9 mouse cellular contexts compared by ENCODE assay signal in the genomic region with DNA sequence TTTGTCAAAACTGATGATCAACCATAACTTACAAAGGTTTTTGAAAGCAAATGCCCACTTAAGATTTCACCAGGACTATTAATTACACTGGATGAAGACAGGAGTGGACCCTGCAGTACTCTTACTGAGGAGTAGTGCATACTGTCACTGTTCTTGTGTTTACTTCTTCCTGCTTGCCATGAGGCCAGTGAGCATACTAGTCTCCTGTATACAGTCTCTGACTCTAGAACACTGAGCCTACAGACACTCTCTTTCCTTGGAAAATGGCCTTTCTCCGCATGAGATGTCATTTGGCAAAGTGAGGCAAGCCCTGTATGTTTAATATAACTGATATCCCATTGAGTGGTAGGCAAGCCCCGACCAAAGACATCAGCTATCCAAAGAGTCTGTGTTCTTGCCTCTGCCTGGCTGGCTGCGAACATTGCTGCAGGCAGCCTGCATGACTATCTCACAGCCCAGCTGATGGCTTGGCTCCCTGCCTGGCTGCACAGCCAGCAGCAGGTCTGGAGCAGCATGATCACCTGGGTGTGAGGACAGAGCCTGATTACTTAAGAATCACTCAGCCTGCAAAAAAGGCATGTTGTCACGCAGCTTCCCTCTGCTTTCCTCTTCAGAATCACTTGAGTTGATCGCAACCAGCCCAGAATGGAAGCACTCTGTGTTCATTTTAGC.
A peak's percentile ranks its signal among the peaks of the same experiment; 100 is the strongest.
DNase-seq lines count a peak whose midpoint lies in the region; ATAC-seq and TF ChIP-seq lines count a peak whose summit lies in the region.
"Had no signal": no experiment of that assay in that cellular context is flagged by ENCODE, and none has a peak within 500 bp of the region (broad histone marks: within the 10 kb centered on the region; RNA-seq: fewer than 3 reads in every experiment).

No protein-coding gene starts in this region.

- H3K27ac ChIP-seq in hindbrain, embryonic 16.5 days (ENCODE audit: low read depth, low read length) = no peak overlapping the region
- no peak overlapping the region for H3K27ac ChIP-seq in thymus, adult 2 months (ENCODE audit: control insufficient read depth, insufficient read depth, low read length)

- DNase-seq in frontal cortex, postnatal 25 days (ENCODE audit: low spot score in 2 of 2) = no peak
- DNase-seq in 3134 (ENCODE audit: extremely low read depth, insufficient read length, low spot score) = peak; percentile 10
- DNase-seq in cerebellum, adult 9-10 months = peak; percentile 76
- DNase-seq in thymus, postnatal 10 days (ENCODE audit: low spot score in 2 of 2) = no peak
- DNase-seq in thymus, postnatal 4 days = no peak
- no peak for DNase-seq in thymus, adult 2 months

- WGBS in hindbrain, embryonic 16.5 days = 33% methylated on average over 5 of the region's 5 CpGs
- 72% methylated on average over 5 of the region's 5 CpGs for WGBS in thymus, adult 2 months

- no peak for TF ChIP-seq POLR2A in thymus, adult 2 months (IDR thresholded peaks at IDR 0.05; ENCODE audit: control insufficient read depth, extremely low read depth, insufficient read depth, low read length, poor library complexity)

- H3K4me1 ChIP-seq in hindbrain, embryonic 16.5 days (ENCODE audit: control insufficient read depth, insufficient read depth, low read depth, low read length) = no peaks in the 10 kb centered on the region
- no peaks in the 10 kb centered on the region for H3K4me1 ChIP-seq in thymus, adult 2 months (replicated peaks; ENCODE audit: control insufficient read depth, insufficient read depth, low read length)

- no peak overlapping the region for H3K4me3 ChIP-seq in hindbrain, embryonic 16.5 days (ENCODE audit: low read length)
- H3K4me3 ChIP-seq in thymus, adult 2 months (ENCODE audit: control insufficient read depth, insufficient read depth, low read length) = no peak overlapping the region

- H3K27me3 ChIP-seq in hindbrain, embryonic 16.5 days (replicated peaks; ENCODE audit: control insufficient read depth, insufficient read depth, low read length) = no peaks in the 10 kb centered on the region
- no peaks in the 10 kb centered on the region for H3K27me3 ChIP-seq in thymus, adult 2 months (ENCODE audit: control insufficient read depth, insufficient read depth, low read length)

- no peak overlapping the region for H3K4me2 ChIP-seq in hindbrain, embryonic 16.5 days (ENCODE audit: low read length)

- H3K9ac ChIP-seq in hindbrain, embryonic 16.5 days (ENCODE audit: low read depth, low read length) = no peak overlapping the region

- peak; percentile 91 for ATAC-seq in frontal cortex, adult (ENCODE audit: low TSS enrichment)
- peak; percentile 92 for ATAC-seq in hindbrain, embryonic 16.5 days
- ATAC-seq: lung, postnatal 0 days had no signal

- H3K36me3 ChIP-seq in hindbrain, embryonic 16.5 days (ENCODE audit: control insufficient read depth, insufficient read depth, low read length) = no peaks in the 10 kb centered on the region
- H3K36me3 ChIP-seq in thymus, adult 2 months (ENCODE audit: control insufficient read depth, insufficient read depth, low read length) = no peaks in the 10 kb centered on the region

- 0 out of 2 replicates have a peak, but pooled peaks cover 2% of the 10 kb centered on the region for H3K9me3 ChIP-seq in hindbrain, embryonic 16.5 days (ENCODE audit: control insufficient read depth, low read length)

- no peak for TF ChIP-seq CTCF in thymus, adult 2 months (IDR thresholded peaks at IDR 0.05; ENCODE audit: borderline replicate concordance, control insufficient read depth, extremely low read depth, insufficient read depth, low read length, poor library complexity)

Comparison
In these comparisons a context has a peak if more than half of its experiments do, and no peak if none do; other contexts are left out.
1. DNase-seq: peak in 3134 (single experiment) and cerebellum, adult 9-10 months (single experiment); none in frontal cortex, postnatal 25 days (0 of 2), thymus, postnatal 10 days (0 of 2), thymus, postnatal 4 days (single experiment) and thymus, adult 2 months (single experiment).